Mouse (Mus musculus) gastrocnemius, postnatal 36 days (tissue): ENCODE data around the gene Map1a. TPM values are rescaled to one million over a fixed set of nuclear protein-coding genes. Genes with fewer than 3 reads are reported as not detected.

Experiments used
- DNase-seq, 2 experiments: peaks; one replicate each; pipeline ENCODE4 v3.0.0; 2022
- intact Hi-C: fragments of 180-260 bp; cut with DNase I; formaldehyde crosslinking; loops from one replicate; pipeline ENCODE4 v1.15.1; 2025
- total RNA-seq, 2 experiments: library from RNA; stranded (reverse); gene quantifications; 2 replicates each; pipeline ENCODE4 v1.2.3; 2021

Gene Map1a
- total RNA-seq, 2 experiments from 2014 or later = 6.7 to 8.1 TPM

- intact Hi-C loops = no loop called here
- DNase-seq = no peak
Observed at GRCm38 (mm10) chr2:121300036-121300435, 10.6 kb downstream of the Map1a start.

- intact Hi-C loops = no loop called here
- peak in 1 of 2 experiments; percentile 32 for DNase-seq
Observed at GRCm38 (mm10) chr2:121308997-121309416, 19.6 kb downstream of the Map1a start.

- intact Hi-C loops = no loop called here
- DNase-seq = no peak
Observed at GRCm38 (mm10) chr2:121316278-121316677, 26.9 kb downstream of the Map1a start.

GRCm38 (mm10) chr2:121323041-121323440, 33.6 kb downstream of the Map1a start:
- intact Hi-C loops = no loop called here
- no peak for DNase-seq

- DNase-seq = no peak
- intact Hi-C loops = no loop called here
Observed at GRCm38 (mm10) chr2:121323693-121324470, 34.5 kb downstream of the Map1a start.

GRCm38 (mm10) chr2:121329492-121329891, 40.1 kb downstream of the Map1a start:
- no peak for DNase-seq
- intact Hi-C loops = no loop called here

- intact Hi-C loops = no loop called here
- no peak for DNase-seq
Observed at GRCm38 (mm10) chr2:121339057-121339456, 49.7 kb downstream of the Map1a start.

- no peak for DNase-seq
- intact Hi-C loops = no loop called here
Observed at GRCm38 (mm10) chr2:121353156-121353555, 63.8 kb downstream of the Map1a start.

- intact Hi-C loops = loop anchor here (1.0 kb wide), 1 partner anchor 59 kb away; the partner anchor contains the start of genes Catsper2 and Pdia3
Observed at GRCm38 (mm10) chr2:121354378-121354777, 65.0 kb downstream of the Map1a start.

GRCm38 (mm10) chr2:121354820-121355592, 65.6 kb downstream of the Map1a start, which contains the start of gene Ppip5k1:
Gene Ppip5k1 (minus strand): TSS chr2:121355396.
- DNase-seq = peak; percentile 95
- intact Hi-C loops = loop anchor here (1.0 kb wide), 1 partner anchor 58 kb away; the partner anchor contains the start of genes Catsper2 and Pdia3

More at GRCm38 (mm10) chr2:121354378-121354777, 65.0 kb downstream of the Map1a start:
- DNase-seq = no peak

GRCm38 (mm10) chr2:121357494-121357893, 68.1 kb downstream of the Map1a start, which contains the start of gene Ckmt1:
Gene Ckmt1 (plus strand): TSS chr2:121357714.
- DNase-seq = no peak
- intact Hi-C loops = no loop called here

- DNase-seq = no peak
- intact Hi-C loops = no loop called here
Observed at GRCm38 (mm10) chr2:121357961-121358360, 68.6 kb downstream of the Map1a start.

- intact Hi-C loops = no loop called here
- DNase-seq = no peak
Observed at GRCm38 (mm10) chr2:121358381-121358780, 69.0 kb downstream of the Map1a start.

- DNase-seq = no peak
- intact Hi-C loops = no loop called here
Observed at GRCm38 (mm10) chr2:121359461-121359860, 70.1 kb downstream of the Map1a start.

Other genes starting within 250 kb of the Map1a start
- not detected for gene Tgm5, start 203.8 kb upstream of the Map1a start, total RNA-seq
- not detected for gene Tgm7, start 179.8 kb upstream of the Map1a start, total RNA-seq
- 10 to 100 TPM; 14.7 to 15.0 TPM for gene Adal, start 149.2 kb upstream of the Map1a start, total RNA-seq
- 1 to 10 TPM; 2.7 to 4.1 TPM for gene Lcmt2, start 148.9 kb upstream of the Map1a start, total RNA-seq
- 10 to 100 TPM; 10.2 to 11.5 TPM for gene Tubgcp4, start 118.9 kb upstream of the Map1a start, total RNA-seq
- gene Zscan29, start 118.5 kb upstream of the Map1a start, total RNA-seq = 1 to 10 TPM; 3.6 to 4.6 TPM
- 10 to 100 TPM; 14.2 to 16.0 TPM for gene Trp53bp1, start 18.2 kb upstream of the Map1a start, total RNA-seq
- gene Ppip5k1, start 65.8 kb downstream of the Map1a start, total RNA-seq = 10 to 100 TPM; 63.1 to 84.5 TPM
- gene Ckmt1, start 68.1 kb downstream of the Map1a start, total RNA-seq = not detected
- under 1 TPM in 1 of 2 experiments, not detected in 1; 0.08 TPM for gene Strc, start 97.6 kb downstream of the Map1a start, total RNA-seq
- 10 to 100 TPM; 40.2 to 41.8 TPM for gene Pdia3, start 124.2 kb downstream of the Map1a start, total RNA-seq
- gene Catsper2, start 124.2 kb downstream of the Map1a start, total RNA-seq = 1 to 10 TPM; 1.7 to 2.0 TPM
- not detected for gene Ell3, start 154.7 kb downstream of the Map1a start, total RNA-seq
- gene Serf2, start 159.6 kb downstream of the Map1a start, total RNA-seq = 100 to 1,000 TPM; 310 to 311 TPM
- gene Hypk, start 163.7 kb downstream of the Map1a start, total RNA-seq = 10 to 100 TPM; 11.5 to 23.6 TPM
- not detected for gene Serinc4, start 167.2 kb downstream of the Map1a start, total RNA-seq
- 10 to 100 TPM; 17.4 to 21.8 TPM for gene Mfap1b, start 184.5 kb downstream of the Map1a start, total RNA-seq
- 10 to 100 TPM; 12.8 to 15.7 TPM for gene Mfap1a, start 217.1 kb downstream of the Map1a start, total RNA-seq
- 1 to 10 TPM; 1.7 to 2.0 TPM for gene Wdr76, start 217.1 kb downstream of the Map1a start, total RNA-seq